Mouse (Mus musculus): ENCODE data around the gene Vmn1r31. TPM values are rescaled to one million over a fixed set of nuclear protein-coding genes. Genes with fewer than 3 reads are reported as not detected.

Vmn1r31 gene
- polyA plus RNA-seq (2016; fragmentation: Nextera tagmentation; extraction: Ambion mirVana) = not detected in 2 replicates

GRCm38 (mm10) chr6:58475230-58475629 is at the start of gene Vmn1r31:
Gene Vmn1r31, minus strand, starts transcription at chr6:58475330.
- Histone ChIP-seq H3K4me1 (no peaks in the 10 kb centered on the region), H3K36me3 (no peaks in the 10 kb centered on the region), H3K4me3 (no peak within 1 kb of the TSS), H3K9me3 (replicated peaks) (no peaks in the 10 kb centered on the region), H3K27me3 (ENCODE audit: low read depth, poor library complexity, severe bottlenecking) (no peaks in the 10 kb centered on the region), H3K27ac (replicated peaks) (no peak within 1 kb of the TSS)
- 85% methylated on average over 1 of the region's 1 CpGs for WGBS
- DNase-seq (ENCODE audit: low spot score) = no peak

DNA sequence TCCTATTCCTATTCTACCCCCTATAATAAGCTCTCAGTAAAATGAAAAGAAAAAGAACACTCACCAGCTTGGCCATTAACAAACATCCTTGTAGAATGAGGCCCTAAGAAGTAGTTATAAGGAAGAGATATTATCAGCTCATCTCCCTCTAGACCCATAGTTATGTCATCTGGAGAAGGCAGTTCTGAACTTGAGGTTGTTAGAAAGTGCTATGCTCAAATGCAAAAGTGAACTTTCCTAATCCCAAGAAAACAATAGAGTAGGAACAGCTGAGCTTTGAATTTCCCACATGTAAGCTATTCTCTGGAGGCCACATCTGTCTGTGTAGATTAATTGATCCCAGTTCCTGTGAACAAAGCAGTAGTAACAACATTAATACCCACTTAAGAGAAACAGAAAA is 31.8 kb downstream of the Vmn1r31 start, which contains the start of gene Vmn1r30:
Gene Vmn1r30 (minus strand): TSS at position 101 of the 400 bp plus-strand sequence.
- Histone ChIP-seq H3K27ac (replicated peaks) (no peak within 1 kb of the TSS), H3K27me3 (ENCODE audit: low read depth, poor library complexity, severe bottlenecking) (no peaks in the 10 kb centered on the region), H3K36me3 (no peaks in the 10 kb centered on the region), H3K4me3 (no peak within 1 kb of the TSS), H3K9me3 (replicated peaks) (no peaks in the 10 kb centered on the region), H3K4me1 (no peaks in the 10 kb centered on the region)
- no peak for DNase-seq (ENCODE audit: low spot score)

Other genes with a start within 250 kb of the Vmn1r31 start
- gene Vmn1r28, start 213.3 kb downstream of the Vmn1r31 start, polyA plus RNA-seq (2016; fragmentation: Nextera tagmentation; extraction: Ambion mirVana) = not detected in 2 replicates
- not detected in 2 replicates for gene Vmn1r29, start 173.8 kb downstream of the Vmn1r31 start, polyA plus RNA-seq (2016; fragmentation: Nextera tagmentation; extraction: Ambion mirVana)
- gene Vmn1r30, start 31.9 kb downstream of the Vmn1r31 start, polyA plus RNA-seq (2016; fragmentation: Nextera tagmentation; extraction: Ambion mirVana) = not detected in 2 replicates
- 52.1 and 54.0 TPM in 2 replicates for gene Abcg2, start 109.2 kb upstream of the Vmn1r31 start, polyA plus RNA-seq (2016; fragmentation: Nextera tagmentation; extraction: Ambion mirVana)